Mouse (Mus musculus) embryo, embryonic 11.5 days (tissue): ENCODE results near the gene Cpe.
"Not testable (repeated sequence)": the region's sequence is repeated elsewhere in the genome, so short reads cannot be mapped to it uniquely, and the experiment has no call there.

Experiments used
- DNase-seq: peaks from one replicate; pipeline ENCODE4 v3.0.0-alpha.2; 2012; ENCODE audit warnings: low read depth, low spot score

Gene Cpe

DNA sequence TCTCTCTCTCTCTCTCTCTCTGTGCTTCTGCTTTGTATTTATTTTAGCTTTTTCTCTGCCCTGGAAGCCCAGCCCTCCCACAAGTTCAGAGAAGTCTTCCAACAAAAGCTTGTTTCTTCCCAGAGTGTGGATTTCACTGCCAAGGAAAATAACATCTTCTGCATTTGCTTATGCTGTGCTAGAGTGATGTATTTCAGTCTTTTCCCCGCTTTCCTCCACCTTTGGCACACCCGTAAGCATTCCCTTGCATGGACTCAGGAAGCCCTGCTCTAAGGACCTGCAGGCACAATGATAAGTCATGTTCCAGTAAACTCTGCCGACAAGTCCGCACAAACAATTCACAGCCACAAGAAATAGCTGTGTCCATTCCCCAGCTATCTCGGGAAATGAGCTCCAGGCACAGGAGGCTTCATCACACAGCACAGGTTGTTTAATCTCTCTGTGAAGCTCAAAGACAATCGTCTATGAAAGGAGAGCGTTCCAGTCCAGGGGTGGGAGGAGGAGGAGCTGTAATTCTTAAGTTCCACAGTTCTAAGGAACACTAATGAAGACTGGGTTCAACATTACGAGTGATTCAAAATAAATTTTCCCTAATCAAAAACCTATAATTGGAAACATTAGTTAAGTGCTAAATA, 17.8 kb downstream of the Cpe start:
- DNase-seq = no peak

DNA sequence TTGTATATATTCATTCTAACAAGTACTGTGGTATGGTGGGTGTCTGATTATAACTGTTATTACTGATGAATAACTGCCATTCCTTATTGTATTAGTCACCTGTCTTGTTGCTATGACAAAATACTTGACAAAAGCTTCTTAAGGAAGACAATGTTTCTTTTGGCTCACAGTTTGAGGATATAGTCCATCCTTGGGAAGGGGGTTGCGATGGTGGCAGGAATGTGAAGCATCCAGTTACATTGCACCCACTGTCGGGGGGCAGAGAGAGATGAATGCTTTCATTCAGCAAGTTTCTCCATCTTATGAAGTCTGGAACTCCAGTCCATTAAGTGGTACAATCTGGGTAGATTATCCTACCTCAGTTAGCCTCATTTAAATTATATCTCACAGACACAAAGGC, 19.9 kb downstream of the Cpe start:
- DNase-seq = no peak

DNA sequence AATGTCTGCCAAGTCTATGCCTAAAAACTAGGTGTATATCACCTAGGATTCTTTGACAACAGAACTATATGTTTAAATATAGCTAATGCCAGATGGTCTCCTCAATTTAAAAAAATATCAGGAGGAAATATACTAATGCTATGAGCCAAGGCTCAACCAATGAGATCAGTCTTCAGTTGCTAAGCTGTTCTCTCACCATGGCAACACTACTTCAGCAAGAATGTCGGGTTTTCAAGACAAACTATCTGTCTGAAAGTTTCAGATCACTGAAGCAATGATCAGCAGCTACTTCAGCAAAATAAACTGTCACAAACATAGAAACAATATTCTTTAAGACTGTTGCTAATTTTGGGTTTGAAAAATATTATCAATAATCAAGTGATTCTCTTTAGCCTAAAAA, 20.9 kb downstream of the Cpe start:
- DNase-seq = no peak

DNA sequence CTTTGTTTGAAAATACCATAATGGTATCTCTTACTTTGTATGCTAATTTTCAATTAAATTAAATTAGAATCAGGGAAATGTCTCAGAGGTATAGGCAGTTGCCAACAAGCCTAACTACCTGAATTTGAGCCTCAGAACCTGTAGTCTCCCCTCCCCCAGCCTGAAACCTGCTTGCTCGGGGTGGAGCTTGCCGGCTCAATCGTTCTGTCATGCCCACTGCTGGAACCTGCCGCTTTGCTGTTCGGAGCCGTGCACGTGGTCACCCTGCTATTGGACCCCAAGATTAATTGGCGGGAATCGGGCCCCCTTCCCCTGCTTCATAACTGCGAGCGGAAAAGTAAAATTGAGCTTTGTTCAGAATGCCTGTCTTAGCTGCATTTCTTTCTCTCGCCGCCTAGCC, 26.5 kb downstream of the Cpe start:
- not testable (repeated sequence) for DNase-seq

DNA sequence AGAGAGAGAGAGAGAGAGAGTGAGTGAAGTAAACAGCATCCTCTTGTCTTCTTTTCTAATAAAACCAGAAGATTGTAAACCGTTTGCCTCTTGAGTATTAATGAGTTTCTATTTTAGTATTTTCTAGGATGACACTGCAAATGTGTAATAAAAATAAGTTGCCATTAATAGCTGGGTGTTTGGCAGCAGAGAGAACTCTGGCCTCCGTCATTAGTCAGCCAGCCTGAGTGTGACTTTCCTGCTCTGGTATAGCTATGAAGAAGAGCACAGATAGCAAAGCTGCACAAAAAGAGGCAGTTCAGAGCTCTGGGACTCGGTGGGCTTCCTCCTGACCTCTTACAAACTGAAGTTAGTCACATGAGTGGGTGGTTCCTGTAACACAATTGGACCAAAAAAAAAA, 27.3 kb downstream of the Cpe start:
- DNase-seq = no peak

DNA sequence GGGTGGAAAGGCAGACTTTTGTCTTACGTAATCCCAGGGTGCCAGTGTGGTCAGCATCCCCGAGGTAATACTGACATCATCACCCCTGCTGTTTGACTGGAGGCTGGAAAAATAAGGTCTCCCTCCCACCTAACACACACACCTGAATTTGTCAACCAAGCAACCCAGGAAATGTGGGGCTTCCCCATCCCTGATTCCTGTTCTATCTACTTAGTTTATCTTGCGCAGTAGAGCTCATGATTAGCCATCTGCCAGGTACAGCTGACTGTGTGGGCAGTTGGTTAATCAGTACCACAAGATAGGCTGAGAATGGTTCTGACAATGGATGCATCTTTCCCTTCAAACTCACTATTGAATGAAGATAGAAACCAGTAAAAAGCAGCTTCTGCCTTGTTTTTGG, 28.0 kb downstream of the Cpe start:
- no peak for DNase-seq

DNA sequence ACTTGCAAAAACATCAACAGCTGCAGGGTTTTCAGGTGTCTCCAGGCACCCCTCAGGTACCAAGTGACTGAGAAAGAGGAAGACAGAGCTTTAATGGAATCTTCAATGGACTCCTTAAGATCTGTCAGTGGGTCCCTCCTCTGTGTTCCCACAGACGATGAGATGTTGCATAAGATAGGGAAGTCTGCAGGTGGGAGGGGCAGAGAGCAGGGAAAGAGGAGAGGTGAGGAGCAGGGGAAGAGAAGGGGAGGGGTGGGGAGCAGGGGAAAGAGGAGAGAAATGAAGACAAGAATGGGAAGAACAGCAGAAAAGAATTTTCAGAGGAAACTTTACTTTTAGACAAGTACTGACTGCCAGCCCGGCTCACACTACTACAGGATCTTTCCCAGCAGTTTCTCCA, 28.5 kb downstream of the Cpe start:
- no peak for DNase-seq

DNA sequence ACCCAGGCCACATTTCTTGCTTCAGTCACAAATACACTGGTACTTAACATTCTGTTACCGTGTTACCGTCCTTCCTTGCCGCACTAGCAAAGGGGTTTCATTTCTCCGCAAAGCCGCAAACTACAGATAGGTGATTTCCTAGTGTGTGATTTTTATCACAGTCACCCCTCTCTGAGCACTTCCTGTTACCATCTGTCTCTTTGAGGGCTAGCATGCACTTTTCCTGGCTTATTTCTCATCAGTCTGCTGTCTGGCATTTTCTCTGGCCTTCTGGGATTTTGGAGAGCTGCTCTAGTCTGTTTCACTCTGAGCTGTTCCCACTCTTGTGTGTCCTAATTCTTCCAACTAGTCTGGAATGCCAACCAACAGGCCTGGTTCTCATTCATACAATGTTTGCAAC, 33.8 kb downstream of the Cpe start:
- no peak for DNase-seq

DNA sequence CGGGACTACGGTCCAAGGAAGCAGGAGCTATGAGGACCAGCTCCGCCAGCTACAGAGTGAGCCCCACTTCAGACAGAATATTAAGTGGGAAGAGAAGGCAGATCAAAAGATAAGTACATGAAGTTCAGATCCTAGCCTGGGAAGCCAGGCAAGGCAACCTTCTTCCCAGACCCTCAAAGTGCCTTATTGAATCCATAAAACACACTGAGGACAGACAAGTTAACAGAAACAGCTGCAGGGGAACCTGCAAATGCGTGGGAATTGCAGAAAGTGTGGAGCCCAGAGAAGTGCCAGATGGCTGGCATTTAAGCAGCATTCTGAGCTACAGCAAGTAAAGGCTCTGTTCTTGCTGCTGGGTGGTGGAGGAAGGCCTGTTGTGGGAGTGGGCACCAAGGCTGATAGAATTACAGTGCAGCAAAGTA, 34.9 kb downstream of the Cpe start:
- DNase-seq = no peak

DNA sequence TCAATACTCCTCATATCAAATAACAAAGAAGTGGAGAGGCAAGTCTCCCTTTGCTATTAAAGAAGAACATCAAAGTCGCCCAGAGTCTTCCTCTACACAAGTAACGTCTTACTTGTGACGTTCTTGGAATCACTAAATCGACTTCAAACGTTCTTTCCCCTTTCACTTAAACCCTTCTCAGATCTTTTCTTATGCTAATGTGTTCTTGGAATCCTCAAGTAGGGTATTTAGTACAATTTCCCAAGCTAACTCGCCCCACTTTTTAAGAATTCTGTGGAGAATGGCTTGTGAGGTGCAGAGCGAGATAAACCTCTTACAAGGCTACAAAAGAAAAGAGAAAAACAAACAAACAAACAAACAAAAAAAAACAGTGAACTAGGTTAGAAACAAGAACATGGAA, 35.3 kb downstream of the Cpe start:
- no peak for DNase-seq

DNA sequence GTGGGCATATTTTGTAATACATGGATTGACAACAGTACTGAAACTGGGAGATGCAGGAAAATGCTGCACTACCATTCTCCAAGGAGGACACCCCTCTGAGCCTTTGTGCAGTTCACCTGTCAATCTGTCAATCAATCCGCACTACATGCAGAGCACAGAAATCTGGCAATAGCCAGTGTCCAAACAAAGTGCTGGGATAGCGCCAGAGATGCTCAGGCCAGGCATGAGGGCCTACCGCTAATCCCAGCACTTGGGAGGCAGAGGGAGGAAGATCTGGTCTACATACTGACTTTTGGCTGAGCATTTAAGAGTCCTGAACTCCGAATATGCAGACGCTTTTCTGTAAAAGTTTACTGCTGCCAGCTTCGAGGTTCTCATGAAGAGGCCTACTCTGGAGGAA, 37.0 kb downstream of the Cpe start:
- no peak for DNase-seq

DNA sequence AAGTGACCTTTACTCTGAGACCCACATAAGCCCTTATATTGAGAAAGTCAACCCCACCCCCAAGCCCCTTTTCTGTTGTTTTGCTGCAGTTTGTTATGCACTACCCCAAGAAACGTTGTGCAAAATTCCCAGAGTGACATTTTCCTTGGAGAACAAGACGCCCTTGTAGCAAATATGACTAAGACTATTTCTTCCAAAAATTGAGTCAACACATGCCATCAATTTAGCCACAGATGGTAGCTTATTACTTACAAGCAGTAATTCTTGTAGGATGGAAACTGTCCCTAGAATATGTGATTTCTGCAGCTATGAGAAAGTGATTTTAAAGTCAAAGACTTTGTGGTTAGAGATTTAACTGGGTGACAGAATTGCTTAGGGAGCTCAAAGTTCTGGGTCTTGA, 37.8 kb downstream of the Cpe start:
- DNase-seq = no peak

DNA sequence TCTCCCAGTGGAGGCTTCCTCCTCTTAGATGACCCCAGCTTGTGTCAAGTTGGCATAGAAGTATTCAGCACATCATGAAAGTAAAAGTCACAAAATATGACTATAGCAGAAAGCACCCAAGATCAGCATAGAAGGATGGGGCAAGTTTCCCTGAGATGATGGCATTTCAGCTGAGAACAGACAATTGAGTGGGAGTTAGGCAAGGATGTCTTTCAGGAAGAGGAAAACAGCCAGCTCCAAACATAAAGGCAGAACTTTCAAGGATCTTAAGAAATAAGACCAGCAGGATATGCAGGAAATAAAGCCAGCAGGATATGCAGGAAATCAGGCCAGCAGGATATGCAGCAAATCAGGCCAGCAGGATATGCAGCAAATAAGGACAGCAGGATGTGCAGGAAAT, 40.6 kb downstream of the Cpe start:
- no peak for DNase-seq

DNA sequence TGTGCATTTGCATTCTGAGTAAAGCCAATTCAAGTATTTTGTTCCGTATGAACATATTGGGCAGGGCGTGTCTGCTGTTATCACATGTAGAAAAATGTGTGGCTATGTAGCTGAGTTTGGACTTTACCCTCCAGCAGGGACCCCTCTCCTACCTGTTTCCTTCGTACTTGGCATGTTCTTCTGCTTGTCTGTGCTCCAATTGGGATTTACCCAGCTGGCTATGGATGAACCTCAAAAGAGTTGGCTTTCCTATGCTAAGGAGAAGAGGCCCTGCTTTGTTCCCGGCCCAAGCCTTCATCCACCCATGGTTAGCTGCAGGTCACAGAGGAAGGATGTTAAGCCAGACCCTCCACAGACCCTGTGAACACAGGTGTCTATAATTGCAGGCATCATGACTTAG, 44.8 kb downstream of the Cpe start:
- DNase-seq = no peak

DNA sequence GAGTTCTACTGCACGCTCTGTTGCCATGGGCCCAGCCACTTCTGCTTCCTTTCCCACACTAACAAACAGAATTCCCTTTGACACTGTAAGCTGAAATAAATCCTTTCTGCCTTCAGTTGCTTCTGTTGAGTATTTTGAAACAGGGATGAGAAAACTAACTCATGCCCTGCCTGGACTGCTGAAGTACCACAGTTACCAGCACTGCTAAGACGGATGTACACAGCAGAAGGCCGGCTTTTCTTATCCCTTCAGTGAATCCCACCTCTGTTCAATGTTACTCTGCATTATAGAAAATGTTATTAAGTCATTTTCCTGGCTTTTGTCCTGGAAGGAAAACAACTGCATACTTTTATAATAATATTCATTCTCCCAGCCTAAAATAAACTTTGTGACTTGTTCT, 45.7 kb downstream of the Cpe start:
- no peak for DNase-seq

DNA sequence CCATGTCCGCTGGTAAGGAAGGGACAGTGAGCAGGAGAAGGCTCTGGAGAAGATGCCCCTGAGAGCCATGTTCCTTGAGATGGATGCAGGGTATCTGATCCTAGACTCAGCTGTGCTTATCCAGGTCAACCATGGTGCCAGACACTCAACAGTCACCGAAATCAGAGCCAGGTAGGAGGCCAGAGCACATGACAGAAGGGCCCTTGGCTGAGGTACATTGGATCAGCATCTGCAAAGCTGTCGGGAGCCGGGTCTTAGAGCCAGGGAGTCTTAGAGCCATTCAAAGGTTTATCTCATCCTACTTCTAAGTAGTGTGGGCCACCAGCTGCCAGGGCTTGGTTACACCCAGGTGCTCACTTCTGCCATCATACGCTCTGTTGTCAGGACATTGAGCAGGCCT, 46.4 kb downstream of the Cpe start:
- DNase-seq = no peak

DNA sequence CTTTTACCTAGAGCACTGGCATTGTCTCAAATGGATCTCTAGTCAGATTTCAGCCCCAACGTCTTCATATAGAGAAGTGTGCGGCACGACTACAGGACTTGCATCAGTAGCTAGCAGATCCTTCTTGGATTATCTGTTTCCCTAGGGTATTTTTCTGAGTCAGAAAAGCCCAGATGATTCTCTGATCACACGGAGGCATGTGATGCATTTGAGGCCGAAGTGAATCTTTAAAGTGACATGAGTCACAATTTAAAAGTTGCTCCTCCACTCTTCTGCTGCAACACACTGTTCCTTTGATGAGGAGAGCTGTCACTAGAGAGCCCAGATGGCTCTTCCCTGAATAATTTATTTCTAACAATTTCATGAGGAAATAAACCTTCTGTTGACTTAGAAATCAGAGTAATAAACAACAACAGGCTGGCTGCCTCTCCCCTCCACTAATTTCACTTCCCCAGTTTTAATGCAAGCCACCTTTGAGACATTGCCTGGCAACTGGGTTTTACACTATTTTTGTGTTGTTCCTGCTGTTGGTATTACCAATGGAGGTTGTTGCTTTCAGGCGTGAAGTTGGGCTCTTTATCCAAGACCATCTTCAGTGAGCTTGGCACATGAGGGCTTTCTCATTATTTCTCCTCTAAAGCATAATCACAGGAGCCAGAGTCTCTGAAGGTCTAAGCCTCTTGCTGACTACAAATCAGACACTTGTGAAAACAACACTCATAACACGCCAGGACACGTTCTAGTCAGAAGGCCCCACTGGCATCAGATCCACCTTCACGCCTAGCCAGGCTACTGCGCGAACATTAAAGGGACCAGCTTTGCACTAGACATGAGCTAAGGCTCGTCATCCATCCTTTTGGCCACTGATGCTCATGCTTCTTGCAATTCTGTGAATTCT, 48.5 kb downstream of the Cpe start:
- no peak for DNase-seq

DNA sequence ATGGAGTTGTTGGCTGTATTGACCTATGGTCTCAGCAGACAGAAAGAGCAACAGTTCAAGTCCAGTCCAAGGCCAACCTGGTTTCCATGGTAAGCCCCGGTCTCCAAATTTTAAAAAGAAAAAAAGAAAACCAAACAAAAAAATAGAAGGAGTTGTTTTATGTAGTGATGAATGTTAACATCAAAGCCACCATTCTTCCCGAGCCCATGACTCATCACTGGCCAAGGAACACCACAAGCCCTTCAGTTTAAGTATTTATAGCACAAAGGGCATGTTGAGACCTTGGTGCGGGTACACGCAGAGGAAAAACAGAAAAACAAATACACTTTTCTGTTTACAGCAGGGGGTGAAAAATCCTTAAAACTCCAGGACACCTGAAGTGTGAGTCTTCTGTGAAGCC, 49.5 kb downstream of the Cpe start:
- no peak for DNase-seq

DNA sequence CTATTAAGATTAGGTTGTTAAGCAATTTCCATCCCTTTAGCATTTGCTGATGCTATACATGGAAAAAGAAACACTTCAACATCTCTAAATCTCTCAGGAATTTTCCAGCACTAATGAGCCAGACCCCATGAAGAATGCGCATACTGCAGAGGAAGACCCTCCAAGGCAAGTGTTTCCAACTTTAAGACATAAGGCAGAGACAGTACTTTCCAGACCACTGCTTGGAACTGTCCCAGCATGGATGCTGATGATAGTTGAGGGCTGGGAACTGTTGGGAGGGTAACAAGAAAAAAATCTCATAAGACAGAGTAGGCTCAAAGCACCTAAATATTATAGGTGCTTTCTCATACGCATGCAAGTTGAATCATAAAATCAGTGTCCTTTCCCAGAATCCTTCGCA, 50.1 kb downstream of the Cpe start:
- DNase-seq = no peak

DNA sequence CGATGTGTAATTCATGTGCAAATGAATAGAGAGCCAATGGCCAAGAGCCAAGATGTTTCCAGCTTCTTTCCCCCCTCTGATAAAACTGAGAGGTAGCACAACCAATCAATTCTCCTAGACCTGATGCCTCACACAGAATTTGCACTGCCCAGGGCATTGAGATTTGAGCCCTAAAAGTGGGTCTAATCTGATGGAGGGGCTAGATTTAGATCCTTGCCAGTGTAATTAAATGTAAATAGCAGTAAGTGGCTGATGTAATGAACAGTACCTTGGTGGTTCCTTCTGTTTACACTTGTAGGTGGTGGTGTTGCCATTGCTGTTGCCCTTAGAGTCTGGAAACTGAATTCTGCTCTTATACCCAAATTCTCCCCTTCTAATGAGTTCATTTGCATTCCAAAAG, 52.3 kb downstream of the Cpe start:
- no peak for DNase-seq

DNA sequence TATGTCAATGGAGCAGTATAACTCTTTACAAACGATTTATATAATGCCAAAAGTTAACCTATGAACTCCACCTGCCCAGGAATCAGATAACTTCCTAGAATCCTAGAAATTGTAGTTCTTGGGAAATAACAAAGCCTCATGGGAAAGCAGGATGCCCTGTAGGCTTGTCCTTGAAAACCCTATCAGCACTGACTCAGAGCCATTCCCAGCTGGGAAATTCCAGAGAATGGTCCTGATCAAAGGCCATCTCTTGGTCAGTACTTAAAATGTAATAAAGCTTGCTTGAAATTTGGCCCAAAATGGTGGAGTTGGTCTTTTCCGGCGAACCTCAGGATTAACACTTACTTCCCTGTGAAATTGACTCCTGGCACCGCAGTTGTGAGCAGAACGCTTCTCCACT, 53.2 kb downstream of the Cpe start:
- no peak for DNase-seq

DNA sequence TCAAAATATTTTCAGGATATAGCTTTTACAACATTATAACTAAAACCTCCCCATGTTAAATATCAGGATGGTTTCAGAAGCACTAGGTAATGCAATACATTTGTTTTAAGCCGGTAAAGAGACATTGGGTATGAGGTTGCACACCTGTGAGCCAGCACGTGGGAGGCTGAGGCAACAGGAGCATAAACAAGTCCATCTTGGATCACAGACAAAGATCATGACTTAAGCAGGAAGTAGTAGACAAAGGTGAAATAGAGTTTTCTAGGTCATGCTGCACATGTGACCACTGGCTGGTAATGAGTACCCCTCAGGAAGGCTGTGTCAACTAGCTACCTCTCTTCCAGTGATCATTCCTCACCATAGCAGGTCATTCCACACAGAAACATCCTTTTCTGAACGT, 58.0 kb downstream of the Cpe start:
- DNase-seq = no peak

DNA sequence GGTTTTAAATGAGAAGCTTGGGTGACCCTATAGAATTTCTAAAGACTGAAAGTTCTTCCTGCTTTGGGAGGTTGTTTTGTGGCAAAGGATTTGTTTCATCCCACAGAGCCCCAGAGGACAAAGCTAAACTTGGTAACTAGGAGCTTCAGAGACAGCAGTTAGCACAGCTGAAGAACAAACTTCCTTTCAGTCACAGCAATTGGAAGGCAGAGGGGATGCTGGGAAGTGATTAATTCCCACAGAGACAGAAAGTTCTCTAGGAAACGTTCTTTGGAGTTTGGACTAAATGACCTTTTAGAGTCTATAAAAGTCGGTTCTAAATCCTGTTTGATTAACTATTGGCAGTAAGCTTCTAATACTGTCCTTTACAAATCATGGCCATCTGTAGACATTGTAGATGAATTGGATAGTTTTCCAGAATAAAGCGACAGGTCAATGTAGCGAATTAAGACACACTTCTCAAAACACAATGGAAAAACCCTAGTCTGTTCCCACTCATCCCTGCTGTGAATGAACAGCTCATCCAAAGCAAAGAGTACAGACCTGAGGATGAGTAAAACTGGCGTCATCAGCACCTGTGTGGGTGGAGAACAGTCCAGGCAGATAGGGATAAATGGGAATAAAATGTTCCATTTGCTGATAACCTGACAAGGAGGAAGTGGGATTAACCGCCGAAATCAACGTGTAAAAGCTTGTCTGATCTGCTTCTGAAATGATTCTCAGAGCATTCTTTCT, 58.6 kb downstream of the Cpe start:
- no peak for DNase-seq
